Mouse (Mus musculus) natural killer cell, adult 2 months (primary cell): ENCODE data around the gene Mmp27.
A peak's percentile ranks its signal among the peaks of the same experiment; 100 is the strongest.

ENCODE experiments used
- DNase-seq, 2 experiments: peaks; one replicate each; pipeline ENCODE4 v3.0.0; 2022; ENCODE audit warnings: low spot score in 2 of 2

Mmp27 gene

GRCm38 (mm10) chr9:7571162-7571561 lies at the start of gene Mmp27:
Gene Mmp27, plus strand, starts transcription at chr9:7571396.
- DNase-seq: no peak

DNA sequence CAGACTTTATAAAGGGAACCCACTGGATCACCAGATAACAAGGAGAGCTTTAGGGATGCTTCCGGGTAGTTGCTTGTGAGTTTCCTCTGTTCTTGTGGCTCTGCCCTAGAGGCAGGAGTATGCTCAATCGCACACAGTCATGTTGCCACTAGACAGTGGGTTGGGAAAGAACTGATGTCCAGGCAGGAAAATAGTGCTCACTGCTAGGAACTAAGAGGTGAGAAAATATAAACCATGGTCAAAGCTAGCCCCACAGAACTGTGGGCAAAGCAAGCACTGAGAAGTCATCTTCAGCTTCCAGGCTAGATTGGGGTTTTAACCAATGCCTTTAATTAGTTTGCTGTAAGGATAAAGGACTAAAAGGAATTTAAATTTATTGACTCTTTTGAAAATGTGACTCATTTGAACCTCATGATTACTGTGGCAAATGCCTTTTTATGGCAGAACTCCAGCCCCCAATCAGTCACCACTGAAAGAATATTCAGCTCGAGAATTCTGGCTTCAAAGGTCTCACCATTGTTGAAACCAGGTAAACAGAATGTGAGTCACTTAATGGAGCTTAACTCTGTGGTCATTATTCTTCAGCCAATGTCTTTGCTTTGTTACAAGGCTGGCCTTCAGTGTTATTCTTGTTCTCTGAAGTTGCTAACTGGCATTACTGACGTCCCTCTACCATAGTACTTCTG lies 44.8 kb upstream of the Mmp27 start:
- no peak for DNase-seq

- DNase-seq: no peak
Measured at GRCm38 (mm10) chr9:7542763-7543162, 28.4 kb upstream of the Mmp27 start.

GRCm38 (mm10) chr9:7544923-7545457 lies 26.2 kb upstream of the Mmp27 start:
- DNase-seq: no peak

DNA sequence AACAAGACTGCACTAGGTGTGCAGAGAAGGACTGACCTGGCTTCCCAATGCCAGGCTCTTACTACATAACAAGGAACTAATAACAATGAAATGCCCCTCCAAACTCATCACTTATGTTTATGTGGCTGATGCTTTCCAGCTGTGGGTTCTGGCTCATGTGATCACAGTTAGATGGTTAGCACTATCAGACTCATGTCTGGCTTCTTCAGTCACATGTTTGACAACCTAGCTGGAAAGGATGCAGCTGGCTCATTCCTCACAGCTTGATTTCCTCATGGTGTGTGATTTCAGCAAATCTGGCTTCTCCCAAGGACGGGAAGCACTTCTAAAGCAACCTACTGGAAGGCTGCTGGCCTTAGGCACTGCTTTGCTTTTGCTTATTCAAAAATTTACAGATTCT lies 25.7 kb upstream of the Mmp27 start:
- DNase-seq: no peak

DNA sequence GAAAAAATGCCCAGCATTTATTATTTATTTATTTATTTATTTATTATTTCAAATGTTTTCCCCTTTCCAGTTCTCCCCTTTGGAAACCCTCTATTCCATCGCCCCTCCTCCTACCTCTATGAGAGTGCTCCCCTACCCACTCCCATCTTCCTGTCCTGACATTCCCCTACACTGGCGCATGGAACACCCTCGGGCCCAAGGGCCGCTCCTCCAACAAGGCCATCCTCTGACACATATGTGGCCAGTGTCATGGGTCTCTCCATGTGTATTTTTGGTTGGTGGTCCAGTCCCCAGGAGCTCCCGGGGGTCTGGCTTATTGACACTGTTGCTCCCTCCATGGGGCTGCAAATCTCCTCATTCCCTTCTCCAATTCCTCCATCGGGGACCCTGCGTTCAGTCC lies 25.3 kb upstream of the Mmp27 start:
- DNase-seq: no peak

GRCm38 (mm10) chr9:7551943-7552342 lies 19.3 kb upstream of the Mmp27 start:
- DNase-seq: no peak

- no peak for DNase-seq
Measured at GRCm38 (mm10) chr9:7553536-7553935, 17.7 kb upstream of the Mmp27 start.

DNA sequence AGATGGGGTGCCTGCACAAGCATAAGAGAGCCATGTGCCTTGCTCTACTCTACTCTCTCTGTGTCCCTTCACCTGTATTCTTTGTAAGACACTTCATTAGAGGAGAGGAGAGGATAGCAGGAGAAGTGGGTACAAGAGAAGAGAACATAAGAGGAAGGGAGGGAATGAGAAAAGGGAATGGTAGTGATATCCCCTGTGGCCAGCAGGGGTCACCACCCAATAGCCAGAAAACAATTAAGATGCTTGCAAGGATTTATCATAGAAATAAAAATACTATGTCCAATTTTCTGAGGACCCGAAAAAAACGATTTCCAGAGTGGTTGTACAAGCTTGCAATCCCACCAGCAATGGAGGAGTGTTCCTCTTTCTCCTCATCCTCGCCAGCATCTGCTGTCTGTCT lies 16.8 kb upstream of the Mmp27 start:
- no peak for DNase-seq

- no peak for DNase-seq
Measured at GRCm38 (mm10) chr9:7558221-7559017, 12.8 kb upstream of the Mmp27 start, which contains the start of gene Mmp8. Gene Mmp8, plus strand, starts transcription at chr9:7558456.

- DNase-seq: no peak
Measured at GRCm38 (mm10) chr9:7560026-7560425, 11.2 kb upstream of the Mmp27 start.

DNA sequence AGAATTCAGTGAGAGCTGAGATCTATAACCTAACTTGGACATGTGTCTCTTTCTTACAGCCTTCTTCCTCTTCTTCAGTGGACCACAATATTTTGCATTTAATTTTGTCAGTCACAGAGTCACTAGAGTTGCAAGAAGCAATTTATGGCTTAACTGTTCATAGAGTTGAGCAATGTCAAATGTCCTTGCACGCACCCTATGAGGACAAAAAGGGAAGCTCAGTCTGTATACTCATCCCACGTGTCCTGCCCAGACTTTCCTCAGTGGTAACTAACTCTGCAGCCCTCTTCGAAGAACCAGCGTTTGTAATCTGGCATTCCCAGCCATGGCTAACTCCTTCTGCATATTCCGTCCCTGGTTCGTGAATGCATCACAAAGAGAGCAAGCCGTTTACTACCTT lies 3.8 kb upstream of the Mmp27 start:
- DNase-seq: peak in 1 of 2 experiments; percentile 3

DNA sequence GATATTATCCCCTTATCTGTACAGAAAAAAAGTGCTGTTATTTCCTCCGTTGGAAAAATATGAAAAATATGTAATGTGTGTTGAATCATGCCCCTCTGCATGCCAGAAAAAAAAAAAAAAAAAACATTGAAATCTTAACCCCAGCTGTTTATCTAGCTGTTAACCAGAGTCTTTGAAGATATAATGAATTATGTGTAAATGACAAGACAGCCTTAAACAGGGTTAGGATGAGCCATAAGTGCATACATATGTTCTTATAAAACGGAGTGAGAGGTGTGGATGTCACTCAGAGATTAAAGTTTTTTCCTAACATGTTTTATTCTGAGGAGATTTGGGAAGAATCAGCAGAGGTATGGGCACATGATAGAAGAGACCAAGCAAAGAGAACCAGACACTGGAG lies 3.3 kb upstream of the Mmp27 start:
- no peak for DNase-seq

DNA sequence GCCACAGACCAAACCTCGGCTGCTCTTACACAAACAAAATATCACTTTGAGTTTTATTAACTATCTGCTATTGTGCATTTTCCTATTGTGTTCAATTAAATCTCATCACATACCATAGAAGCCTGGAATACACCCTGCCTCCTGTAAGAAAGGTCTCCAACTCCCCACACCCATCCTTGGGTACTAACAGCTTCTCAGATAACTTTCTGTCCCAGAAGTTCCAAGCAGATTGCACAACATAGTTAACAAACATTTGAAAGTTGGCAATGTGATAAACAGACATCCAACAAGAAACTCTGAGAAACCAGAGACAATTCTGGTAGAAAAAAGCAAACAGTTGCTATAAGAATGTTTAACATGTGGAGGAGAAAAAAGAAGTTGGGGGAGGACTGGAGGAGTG lies 711 bp upstream of the Mmp27 start:
- no peak for DNase-seq

GRCm38 (mm10) chr9:7572188-7572587 lies 992 bp downstream of the Mmp27 start:
- DNase-seq: no peak

GRCm38 (mm10) chr9:7572663-7573308 lies 1.6 kb downstream of the Mmp27 start:
- DNase-seq: no peak

- DNase-seq: no peak
Measured at GRCm38 (mm10) chr9:7575526-7575925, 4.3 kb downstream of the Mmp27 start.

GRCm38 (mm10) chr9:7577371-7577770 lies 6.2 kb downstream of the Mmp27 start:
- no peak for DNase-seq

DNA sequence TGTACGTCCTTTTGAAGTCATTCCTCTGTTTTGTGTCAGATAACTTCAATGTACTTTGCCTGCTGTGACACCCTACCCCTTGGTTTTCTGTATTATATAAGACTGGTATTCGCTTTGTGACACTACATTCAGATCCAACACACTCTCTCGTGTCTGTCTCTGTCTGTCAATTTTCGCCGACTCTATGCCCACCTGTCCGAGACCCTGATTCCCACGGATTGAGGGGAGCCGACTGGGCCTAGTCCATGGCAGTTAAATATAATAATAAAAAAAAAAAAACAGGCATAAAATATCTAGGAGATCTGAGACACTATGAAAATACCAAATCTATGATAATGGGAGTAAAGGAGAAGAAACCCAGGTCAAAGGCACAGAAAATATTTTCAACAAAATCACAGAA lies 18.9 kb downstream of the Mmp27 start:
- DNase-seq: no peak

GRCm38 (mm10) chr9:7593272-7593812 lies 22.1 kb downstream of the Mmp27 start:
- no peak for DNase-seq

GRCm38 (mm10) chr9:7594816-7595540 lies 23.8 kb downstream of the Mmp27 start:
- DNase-seq: peak; percentile 14 to 43
